Mouse (Mus musculus) forebrain, embryonic 13.5 days (tissue): ENCODE data around the gene Sphk1. TPM values are rescaled to one million over a fixed set of nuclear protein-coding genes. Genes with fewer than 3 reads are reported as not detected.

Source experiments
- polyA plus RNA-seq: library from polyadenylated mRNA; unstranded; fragments of >200 nt; fragmentation: Nextera tagmentation; extraction: Ambion mirVana; gene quantifications from 2 replicates; pipeline ENCODE4 v1.2.1, GENCODE M21; 2015

Gene Sphk1
- polyA plus RNA-seq, 1 experiment from 2014 or later, result 0.98 TPM

Other genes with a start within 250 kb of the Sphk1 start
- gene Galr2, start 250.0 kb upstream of the Sphk1 start, polyA plus RNA-seq, result 0.09 and 0.16 TPM in 2 replicates
- gene Exoc7, start 223.7 kb upstream of the Sphk1 start, polyA plus RNA-seq, result 88.9 and 89.2 TPM in 2 replicates
- 8.1 and 10.6 TPM in 2 replicates for gene Foxj1, start 195.5 kb upstream of the Sphk1 start, polyA plus RNA-seq
- gene Rnf157, start 117.9 kb upstream of the Sphk1 start, polyA plus RNA-seq, result 18.1 and 20.6 TPM in 2 replicates
- 45.5 and 58.2 TPM in 2 replicates for gene Ubald2, start 96.8 kb upstream of the Sphk1 start, polyA plus RNA-seq
- 0.09 TPM in 1 of 2 replicates, not detected in the other for gene Qrich2, start 64.7 kb upstream of the Sphk1 start, polyA plus RNA-seq
- gene Prpsap1, start 36.7 kb upstream of the Sphk1 start, polyA plus RNA-seq, result 178 and 184 TPM in 2 replicates
- gene Ube2o, start 50.5 kb downstream of the Sphk1 start, polyA plus RNA-seq, result 11.9 and 12.1 TPM in 2 replicates
- 0.25 and 0.39 TPM in 2 replicates for gene Aanat, start 55.5 kb downstream of the Sphk1 start, polyA plus RNA-seq
- gene Rhbdf2, start 96.1 kb downstream of the Sphk1 start, polyA plus RNA-seq, result 0.87 and 0.98 TPM in 2 replicates
- 0.79 and 0.80 TPM in 2 replicates for gene Prcd, start 122.6 kb downstream of the Sphk1 start, polyA plus RNA-seq
- 8.8 and 9.3 TPM in 2 replicates for gene Cygb, start 123.4 kb downstream of the Sphk1 start, polyA plus RNA-seq
- gene St6galnac1, start 244.6 kb downstream of the Sphk1 start, polyA plus RNA-seq, result not detected in 2 replicates